Mouse (Mus musculus) small intestine, adult 2 months (tissue): ENCODE results near the gene Ambra1.

Experiments
- CTCF ChIP-seq: fragments of 200-500 bp; IDR thresholded peaks from 2 replicates; pipeline ENCODE4 v1.5.1; 2012; ENCODE audit warnings: low read depth, mild to moderate bottlenecking, control low read depth, inconsistent platforms, low read length, moderate library complexity, mixed read lengths; ENCODE audit not compliant: insufficient replicate concordance, insufficient read length; ENCODE audit errors: extremely low read depth
- POLR2A ChIP-seq: fragments of 200-500 bp; IDR thresholded peaks from 2 replicates; pipeline ENCODE4 v1.6.1; 2012; ENCODE audit warnings: low read depth, mild to moderate bottlenecking, control low read depth, inconsistent platforms, low read length, moderate library complexity

- TF ChIP-seq POLR2A: peak; percentile 78
- peak; percentile 73 for TF ChIP-seq CTCF
Measured at GRCm38 (mm10) chr2:91963443-91963932, 233.6 kb downstream of the Ambra1 start.
